Mouse (Mus musculus) forebrain, postnatal 0 days (tissue): ENCODE data around the gene Fem1a. TPM values are rescaled to one million over a fixed set of nuclear protein-coding genes. Genes with fewer than 3 reads are reported as not detected.

Experiments
- ATAC-seq: fragments of 200-750 bp; cut with Nextera tagmentation; 2 replicates; pipeline ENCODE4 v1.8.0; 2017; ENCODE audit warnings: mild to moderate bottlenecking, moderate library complexity
- DNase-seq: peaks from one replicate; pipeline ENCODE4 v3.0.0-alpha.2; 2015
- H3K27ac ChIP-seq: fragments of 300-500 bp; sonication (generic); 2 replicates; pipeline ENCODE4 v1.5.1; 2014; ENCODE audit warnings: low read depth, mild to moderate bottlenecking, antibody characterized with exemption, low read length, moderate library complexity, mixed read lengths
- H3K27me3 ChIP-seq: fragments of 300-500 bp; sonication (generic); 2 replicates; pipeline ENCODE4 v1.6.1; 2014; ENCODE audit warnings: mild to moderate bottlenecking, low read length, mixed read lengths; ENCODE audit not compliant: insufficient read depth
- H3K36me3 ChIP-seq: fragments of 300-500 bp; sonication (generic); 2 replicates; pipeline ENCODE4 v1.6.1; 2014; ENCODE audit warnings: mild to moderate bottlenecking, moderate library complexity; ENCODE audit not compliant: insufficient read depth
- H3K4me1 ChIP-seq: fragments of 300-500 bp; sonication (generic); 2 replicates; pipeline ENCODE4 v1.6.1; 2014; ENCODE audit warnings: antibody characterized with exemption; ENCODE audit not compliant: insufficient read depth
- H3K4me2 ChIP-seq: fragments of 300-500 bp; sonication (generic); 2 replicates; pipeline ENCODE4 v1.6.1; 2014; ENCODE audit warnings: low read depth, mild to moderate bottlenecking, moderate library complexity
- H3K4me3 ChIP-seq: fragments of 300-500 bp; sonication (generic); 2 replicates; pipeline ENCODE4 v1.5.1; 2014; ENCODE audit warnings: low read depth, low read length, mixed read lengths
- H3K9ac ChIP-seq: fragments of 300-500 bp; sonication (generic); 2 replicates; pipeline ENCODE4 v1.6.1; 2014; ENCODE audit warnings: mild to moderate bottlenecking
- H3K9me3 ChIP-seq: fragments of 300-500 bp; sonication (generic); 2 replicates; pipeline ENCODE4 v1.6.1; 2016; ENCODE audit warnings: low read length
- CTCF ChIP-seq: sonication (generic); IDR thresholded peaks from 2 replicates; pipeline ENCODE4 v1.5.1; 2016; ENCODE audit warnings: antibody characterized with exemption, control low read depth, low read depth
- WGBS: fragments of 180-500 bp; shearing (Covaris S2); extraction: QIAGEN DNeasy Blood & Tissue Kit; methylation state at CpG from one replicate; pipeline ENCODE4 v1.1.7; 2014; 5-methylcytosine and 5-hydroxymethylcytosine counted together
- polyA plus RNA-seq: library from polyadenylated mRNA; unstranded; fragments of >200 nt; fragmentation: Nextera tagmentation; extraction: Ambion mirVana; gene quantifications from 2 replicates; pipeline ENCODE4 v1.2.1, GENCODE M21; 2015
- total RNA-seq: library from RNA; depleted of rRNA; stranded (reverse); fragments of >200 nt; gene quantifications from 2 replicates; pipeline ENCODE4 v1.2.3, GENCODE M21; 2014

Fem1a gene
- total and polyA plus RNA-seq, 2 experiments from 2014 or later: 17.2 to 53.6 TPM

- no peak for TF ChIP-seq CTCF
- H3K9me3 ChIP-seq: no peaks in the 10 kb centered on the region
- H3K4me2 ChIP-seq: no peak overlapping the region
- no peak overlapping the region for H3K4me3 ChIP-seq
- no peak for DNase-seq
- no peak overlapping the region for H3K9ac ChIP-seq
- H3K4me1 ChIP-seq: peaks cover 12% of the 10 kb centered on the region; the same call in 1 of the 2 replicates
- H3K36me3 ChIP-seq: peaks cover 59% of the 10 kb centered on the region
- no peaks in the 10 kb centered on the region for H3K27me3 ChIP-seq
- no peak overlapping the region for H3K27ac ChIP-seq
- 83% methylated on average over 3 of the region's 3 CpGs for WGBS
- ATAC-seq: no peak
Measured at GRCm38 (mm10) chr17:56262645-56263094, 6.1 kb downstream of the Fem1a start.

- TF ChIP-seq CTCF: peak; percentile 87
- no peak overlapping the region for H3K4me3 ChIP-seq
- 19% methylated on average over 8 of the region's 8 CpGs for WGBS
Measured at GRCm38 (mm10) chr17:56264020-56264419, 7.4 kb downstream of the Fem1a start.

GRCm38 (mm10) chr17:56265011-56265410 is 8.4 kb downstream of the Fem1a start:
- no peak for TF ChIP-seq CTCF
- no peak overlapping the region for H3K9ac ChIP-seq
- 94% methylated on average over 4 of the region's 4 CpGs for WGBS
- ATAC-seq (no peak), DNase-seq (no peak)
- no peak overlapping the region for H3K4me3 ChIP-seq
- H3K27me3 ChIP-seq: no peaks in the 10 kb centered on the region
- peaks cover 6% of the 10 kb centered on the region; the same call in 1 of the 2 replicates for H3K4me1 ChIP-seq
- no peaks in the 10 kb centered on the region for H3K9me3 ChIP-seq
- H3K27ac ChIP-seq: no peak overlapping the region
- H3K36me3 ChIP-seq: peaks cover 39% of the 10 kb centered on the region
- H3K4me2 ChIP-seq: no peak overlapping the region

More at GRCm38 (mm10) chr17:56264020-56264419, 7.4 kb downstream of the Fem1a start:
- no peaks in the 10 kb centered on the region for H3K27me3 ChIP-seq
- no peaks in the 10 kb centered on the region for H3K9me3 ChIP-seq
- peaks cover 49% of the 10 kb centered on the region for H3K36me3 ChIP-seq
- H3K27ac ChIP-seq: no peak overlapping the region
- no peak overlapping the region for H3K4me2 ChIP-seq
- peak; percentile 79 for DNase-seq
- ATAC-seq: peak; percentile 83
- peaks cover 13% of the 10 kb centered on the region; the same call in 1 of the 2 replicates for H3K4me1 ChIP-seq
- no peak overlapping the region for H3K9ac ChIP-seq

- Histone ChIP-seq H3K4me1 (peaks cover 6% of the 10 kb centered on the region; the same call in 1 of the 2 replicates), H3K36me3 (peaks cover 31% of the 10 kb centered on the region), H3K4me3 (no peak overlapping the region), H3K9me3 (no peaks in the 10 kb centered on the region), H3K27me3 (no peaks in the 10 kb centered on the region), H3K27ac (no peak overlapping the region), H3K9ac (no peak overlapping the region), H3K4me2 (no peak overlapping the region)
- DNase-seq: no peak
- TF ChIP-seq CTCF: no peak
- WGBS: 90% methylated on average over 3 of the region's 3 CpGs
- ATAC-seq: no peak
Measured at GRCm38 (mm10) chr17:56265869-56266268, 9.3 kb downstream of the Fem1a start.

- Histone ChIP-seq H3K4me2 (no peak overlapping the region), H3K4me1 (peaks cover 6% of the 10 kb centered on the region; the same call in 1 of the 2 replicates), H3K27ac (no peak overlapping the region), H3K9me3 (no peaks in the 10 kb centered on the region), H3K4me3 (no peak overlapping the region), H3K9ac (no peak overlapping the region), H3K27me3 (no peaks in the 10 kb centered on the region), H3K36me3 (peaks cover 27% of the 10 kb centered on the region)
- no peak for DNase-seq
- no peak for TF ChIP-seq CTCF
- WGBS: 70% methylated on average over 3 of the region's 3 CpGs
- no peak for ATAC-seq
Measured at GRCm38 (mm10) chr17:56266271-56266670, 9.7 kb downstream of the Fem1a start.

- peak overlapping the region; percentile 66; the same call in 1 of the 2 replicates for H3K27ac ChIP-seq
- peak overlapping the region; percentile 59 for H3K4me2 ChIP-seq
- H3K4me3 ChIP-seq: peak overlapping the region; percentile 34
- H3K27me3 ChIP-seq: no peaks in the 10 kb centered on the region
- DNase-seq: peak; percentile 83
- peak; percentile 94 for ATAC-seq
- no peak for TF ChIP-seq CTCF
- 0 out of 2 replicates have a peak, but pooled peaks cover 8% of the 10 kb centered on the region for H3K36me3 ChIP-seq
- peak overlapping the region; percentile 39; the same call in 1 of the 2 replicates for H3K9ac ChIP-seq
- no peaks in the 10 kb centered on the region for H3K9me3 ChIP-seq
- 24% methylated on average over 12 of the region's 12 CpGs for WGBS
- peaks cover 6% of the 10 kb centered on the region; the same call in 1 of the 2 replicates for H3K4me1 ChIP-seq
Measured at GRCm38 (mm10) chr17:56269153-56269630, 12.6 kb downstream of the Fem1a start.

- Histone ChIP-seq H3K9me3 (no peaks in the 10 kb centered on the region), H3K4me3 (peak overlapping the region; percentile 34), H3K9ac (peak overlapping the region; percentile 22; the same call in 1 of the 2 replicates), H3K27ac (peak overlapping the region; percentile 57; the same call in 1 of the 2 replicates), H3K4me2 (peak overlapping the region; percentile 59), H3K4me1 (peaks cover 6% of the 10 kb centered on the region; the same call in 1 of the 2 replicates), H3K36me3 (0 out of 2 replicates have a peak, but pooled peaks cover 6% of the 10 kb centered on the region), H3K27me3 (no peaks in the 10 kb centered on the region)
- WGBS: 71% methylated on average over 3 of the region's 3 CpGs
- ATAC-seq: no peak
- DNase-seq: no peak
- TF ChIP-seq CTCF: no peak
Measured at GRCm38 (mm10) chr17:56269741-56270140, 13.1 kb downstream of the Fem1a start.
